Mouse (Mus musculus) G1E (cell line): ENCODE data around the gene Alkbh1. TPM values are rescaled to one million over a fixed set of nuclear protein-coding genes. Genes with fewer than 3 reads are reported as not detected.
"Not testable (repeated sequence)": the region's sequence is repeated elsewhere in the genome, so short reads cannot be mapped to it uniquely, and the experiment has no call there.

ENCODE experiments used
- ATAC-seq: 2 replicates; pipeline ENCODE4 v1.8.0; 2016; ENCODE audit warnings: mild to moderate bottlenecking; ENCODE audit not compliant: insufficient number of reproducible peaks, poor library complexity, low FRiP score, severe bottlenecking; ENCODE audit errors: extremely low read depth
- DNase-seq: peaks from one replicate; pipeline ENCODE4 v3.0.0; 2012; ENCODE audit warnings: low spot score
- H3K27me3 ChIP-seq: 2 replicates; pipeline ENCODE4 v1.6.1; 2012; ENCODE audit warnings: mild to moderate bottlenecking, low read length, inconsistent platforms; ENCODE audit not compliant: insufficient read depth
- H3K36me3 ChIP-seq: replicated peaks from 2 replicates; pipeline ENCODE3; 2012; ENCODE audit warnings: mild to moderate bottlenecking, inconsistent platforms
- H3K4me1 ChIP-seq: 2 replicates; pipeline ENCODE4 v1.6.1; 2012; ENCODE audit warnings: low read depth, low read length, inconsistent platforms, mixed read lengths; ENCODE audit not compliant: insufficient read depth
- H3K4me3 ChIP-seq: 2 replicates; pipeline ENCODE4 v1.5.1; 2012; ENCODE audit warnings: low read depth, mild to moderate bottlenecking, inconsistent platforms, low read length, moderate library complexity, mixed read lengths
- H3K9me3 ChIP-seq: replicated peaks from 2 replicates; pipeline ENCODE4 v1.6.1; 2012; ENCODE audit warnings: inconsistent platforms
- CTCF ChIP-seq: IDR thresholded peaks from 2 replicates; pipeline ENCODE4 v1.5.1; 2012; ENCODE audit warnings: low read depth, low read length, inconsistent platforms, mixed read lengths
- GATA1 ChIP-seq: IDR thresholded peaks from 2 replicates; pipeline ENCODE4 v1.6.1; 2012; ENCODE audit warnings: borderline replicate concordance, low read length, inconsistent platforms, mixed read lengths
- GATA2 ChIP-seq: IDR thresholded peaks from 2 replicates; pipeline ENCODE4 v1.6.1; 2012; ENCODE audit warnings: low read depth, low read length, inconsistent platforms, borderline replicate concordance
- POLR2AphosphoS5 ChIP-seq: IDR thresholded peaks from 2 replicates; pipeline ENCODE4 v1.6.1; 2012; ENCODE audit warnings: low read depth, low read length, inconsistent platforms; ENCODE audit not compliant: insufficient replicate concordance
- TAL1 ChIP-seq: conservative IDR thresholded peaks from 2 replicates; pipeline ENCODE4 v1.6.1; 2012; ENCODE audit warnings: low read depth, low read length, inconsistent platforms, mixed read lengths
- polyA plus RNA-seq: library from polyadenylated mRNA; stranded (reverse); fragments of >175 nt; gene quantifications from 2 replicates; pipeline ENCODE4 v1.2.3, GENCODE M21; 2012
- total RNA-seq, 2 experiments: library from RNA; stranded (forward) in 1 of 2; stranded (reverse) in 1 of 2; fragments of 200-1000 nt in 1 of 2; fragments of >200 nt in 1 of 2; fragmentation: Nextera tagmentation in 1 of 2; gene quantifications; 2 replicates each; pipeline ENCODE4 v1.2.3; 2014 to 2017

Gene Alkbh1
- total RNA-seq (2014; fragmentation: Nextera tagmentation) (163 and 180 TPM in 2 replicates), total RNA-seq (2017) (104 and 106 TPM in 2 replicates), polyA plus RNA-seq (36.6 and 41.3 TPM in 2 replicates)

- peak; percentile 85 for ATAC-seq
- peaks cover 72% of the 10 kb centered on the region for H3K36me3 ChIP-seq
- peak within 1 kb of the TSS; percentile 88 for H3K4me3 ChIP-seq
- no peaks in the 10 kb centered on the region for H3K27me3 ChIP-seq
- H3K9me3 ChIP-seq: no peaks in the 10 kb centered on the region
- H3K4me1 ChIP-seq: peaks cover 58% of the 10 kb centered on the region
- TF ChIP-seq TAL1 (no peak), POLR2AphosphoS5 (no peak), CTCF (no peak), GATA1 (no peak), GATA2 (no peak)
- peak; percentile 80 for DNase-seq
These were observed at the start of gene Alkbh1, which contains the start of gene Slirp for GRCm38 (mm10) chr12:87443700-87444122. Gene Alkbh1, minus strand, starts transcription at chr12:87444017. Gene Slirp, plus strand, starts transcription at chr12:87443896.

GRCm38 (mm10) chr12:87488683-87489082 is 44.9 kb upstream of the Alkbh1 start:
- H3K27me3 ChIP-seq, ATAC-seq, H3K4me1 ChIP-seq, H3K9me3 ChIP-seq, H3K36me3 ChIP-seq, H3K4me3 ChIP-seq, DNase-seq: not testable (repeated sequence)

DNA sequence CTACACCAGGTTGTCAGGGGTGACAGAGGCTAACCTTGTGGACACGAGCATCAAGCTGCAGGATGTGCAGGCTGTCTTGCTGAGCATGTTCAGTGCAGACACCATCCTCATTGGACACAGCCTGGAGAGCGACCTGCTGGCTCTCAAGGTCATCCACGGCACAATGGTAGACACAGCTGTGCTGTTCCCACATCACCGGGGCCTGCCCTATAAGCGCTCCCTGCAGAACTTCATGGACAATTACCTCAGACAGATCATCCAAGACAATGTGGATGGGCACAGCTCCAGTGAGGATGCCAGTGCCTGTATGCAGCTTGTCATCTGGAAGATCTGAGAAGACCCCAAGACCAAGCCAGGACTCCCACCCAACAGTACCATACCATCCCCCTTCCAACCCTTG is 38.7 kb upstream of the Alkbh1 start:
- not testable (repeated sequence) for H3K36me3 ChIP-seq, H3K4me3 ChIP-seq, DNase-seq, H3K4me1 ChIP-seq, H3K9me3 ChIP-seq, ATAC-seq
- peaks cover 32% of the 10 kb centered on the region for H3K27me3 ChIP-seq

GRCm38 (mm10) chr12:87474756-87475155 is 30.9 kb upstream of the Alkbh1 start:
- TF ChIP-seq CTCF (no peak), GATA1 (no peak), GATA2 (no peak), POLR2AphosphoS5 (no peak), TAL1 (no peak)
- Histone ChIP-seq H3K36me3 (peaks cover 11% of the 10 kb centered on the region), H3K27me3 (peaks cover 12% of the 10 kb centered on the region; the same call in 1 of the 2 replicates), H3K4me3 (no peak overlapping the region), H3K9me3 (no peaks in the 10 kb centered on the region), H3K4me1 (peaks cover 22% of the 10 kb centered on the region)
- ATAC-seq (no peak), DNase-seq (no peak)

DNA sequence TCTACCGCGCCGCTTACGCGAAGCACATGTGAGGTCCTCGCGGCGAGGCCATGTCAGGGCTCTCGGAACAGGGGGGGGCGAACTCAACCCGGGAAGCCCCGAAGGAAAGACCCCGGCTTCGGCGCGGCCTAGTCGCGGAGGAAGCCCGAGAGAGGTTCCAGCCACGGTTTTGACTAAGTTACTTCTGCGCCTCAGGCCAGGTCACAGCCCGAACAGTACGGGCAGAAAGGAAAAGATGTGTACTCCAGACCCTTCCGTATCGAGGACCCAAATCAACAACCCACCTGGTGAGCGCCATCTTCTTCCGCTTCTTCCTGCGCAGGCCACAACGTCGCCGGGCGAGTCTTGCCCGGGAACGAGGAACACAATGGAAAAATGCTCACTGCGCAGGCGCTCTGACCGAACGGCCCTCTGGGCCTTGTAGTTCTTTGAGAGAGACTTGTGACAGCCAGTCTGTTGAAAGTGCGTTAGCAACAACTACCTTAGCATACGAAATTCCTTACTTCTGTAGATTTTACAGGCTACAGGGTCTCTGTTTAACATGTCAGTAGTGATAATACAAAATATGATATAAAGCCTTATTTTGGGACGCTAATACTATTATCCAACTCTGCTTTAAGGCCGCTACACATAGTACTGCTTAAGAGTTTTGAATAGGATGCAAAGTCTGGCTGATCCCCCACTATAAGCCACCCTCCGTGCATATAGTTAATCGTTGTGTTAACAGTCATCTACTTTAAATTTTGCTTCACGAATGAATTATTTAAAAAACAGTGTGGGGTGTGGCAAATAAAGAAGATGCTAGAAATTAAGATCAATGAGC is 28.4 kb upstream of the Alkbh1 start, which contains the start of gene Snw1:
Snw1 (minus strand) TSS at position 311 of the 823 bp plus-strand sequence.
- no peaks in the 10 kb centered on the region for H3K9me3 ChIP-seq
- peak; percentile 94 for DNase-seq
- no peak for TF ChIP-seq GATA2
- no peak for TF ChIP-seq CTCF
- no peak for TF ChIP-seq TAL1
- no peak for TF ChIP-seq GATA1
- TF ChIP-seq POLR2AphosphoS5: no peak
- H3K36me3 ChIP-seq: peaks cover 31% of the 10 kb centered on the region
- peak within 1 kb of the TSS; percentile 83 for H3K4me3 ChIP-seq
- peaks cover 10% of the 10 kb centered on the region; the same call in 1 of the 2 replicates for H3K27me3 ChIP-seq
- H3K4me1 ChIP-seq: peaks cover 35% of the 10 kb centered on the region
- peak; percentile 94 for ATAC-seq

DNA sequence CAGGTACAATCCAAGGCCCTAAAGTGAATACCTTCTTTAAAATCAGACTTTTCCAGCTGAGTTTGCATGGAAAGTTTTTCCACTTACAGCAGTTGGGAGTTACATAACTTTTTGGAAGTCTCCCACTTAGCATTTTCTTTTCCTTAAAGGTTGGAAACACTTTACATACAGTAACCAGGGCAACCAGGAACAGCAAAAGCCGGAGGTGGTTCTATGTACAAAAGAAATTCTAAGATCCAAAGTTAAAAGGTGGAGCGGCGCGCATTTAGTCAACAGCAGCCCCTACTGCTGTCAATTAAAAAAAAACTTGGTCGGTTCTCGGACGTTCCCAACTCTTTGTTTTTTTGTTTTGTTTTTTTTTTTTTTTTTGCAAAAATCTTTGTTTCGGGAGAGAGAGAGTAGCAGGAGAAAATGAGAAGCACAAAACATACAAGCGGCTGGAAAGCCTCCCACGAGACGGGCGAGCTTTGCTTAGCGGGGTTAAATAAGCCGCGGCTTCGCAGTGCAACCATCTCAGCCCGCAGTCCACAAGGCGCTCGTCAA is 27.7 kb upstream of the Alkbh1 start:
- peak overlapping the region; percentile 83 for H3K4me3 ChIP-seq
- TF ChIP-seq CTCF (no peak), TAL1 (no peak), GATA1 (no peak), GATA2 (no peak), POLR2AphosphoS5 (no peak)
- no peak for ATAC-seq
- H3K9me3 ChIP-seq: no peaks in the 10 kb centered on the region
- H3K36me3 ChIP-seq: peaks cover 38% of the 10 kb centered on the region
- no peak for DNase-seq
- peaks cover 41% of the 10 kb centered on the region for H3K4me1 ChIP-seq
- H3K27me3 ChIP-seq: peaks cover 10% of the 10 kb centered on the region; the same call in 1 of the 2 replicates
